Mouse (Mus musculus): ENCODE measurements around the gene Gucy2c. TPM values are rescaled to one million over a fixed set of nuclear protein-coding genes. Genes with fewer than 3 reads are reported as not detected.

Gucy2c gene
- total and polyA plus RNA-seq, 2 experiments from 2014 or later = not detected

DNA sequence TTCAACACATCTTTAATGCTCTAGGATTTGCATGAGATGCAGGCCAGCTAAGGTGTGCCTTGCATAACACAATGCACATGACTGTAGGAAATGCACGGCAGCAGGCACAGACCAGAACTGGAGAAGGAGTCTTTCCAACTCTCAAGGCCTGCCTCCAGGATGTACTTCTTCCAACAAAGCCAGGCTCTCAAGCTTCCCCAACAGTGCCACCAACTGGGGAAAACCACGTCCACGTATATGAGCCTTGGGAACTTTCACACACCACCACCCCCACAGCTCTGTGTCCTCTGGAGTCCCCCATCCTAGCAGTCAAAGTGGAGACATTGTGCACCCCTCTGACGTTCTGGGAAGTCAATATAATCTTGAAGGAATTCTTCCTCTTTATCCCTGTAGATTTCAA, 31.6 kb upstream of the Gucy2c start:
- H3K27ac ChIP-seq (ENCODE audit: low read depth) = no peak overlapping the region
- H3K9ac ChIP-seq (replicated peaks; ENCODE audit: low read depth, low read length) = no peak overlapping the region
- no peaks in the 10 kb centered on the region for H3K9me3 ChIP-seq (replicated peaks; ENCODE audit: control insufficient read depth, low read length)
- ATAC-seq (ENCODE audit: insufficient read depth, low read depth) (no peak), DNase-seq (ENCODE audit: low spot score) (no peak)
- 23% methylated on average over 4 of the region's 4 CpGs for WGBS
- TF ChIP-seq CTCF (IDR thresholded peaks at IDR 0.05; ENCODE audit: low read depth) = no peak; the same call in 1 of the 2 replicates
- TF ChIP-seq EP300 (IDR thresholded peaks at IDR 0.05; ENCODE audit: low read depth) = no peak
- H3K4me2 ChIP-seq (ENCODE audit: low read depth, low read length) = no peak overlapping the region
- no peaks in the 10 kb centered on the region for H3K27me3 ChIP-seq (ENCODE audit: control insufficient read depth, insufficient read depth, low read length)
- no peak overlapping the region for H3K4me3 ChIP-seq (ENCODE audit: low read depth, low read length)
- peaks cover 58% of the 10 kb centered on the region for H3K36me3 ChIP-seq (replicated peaks; ENCODE audit: control insufficient read depth, insufficient read depth, low read length)
- peaks cover 7% of the 10 kb centered on the region for H3K4me1 ChIP-seq (ENCODE audit: control insufficient read depth, insufficient read depth)

DNA sequence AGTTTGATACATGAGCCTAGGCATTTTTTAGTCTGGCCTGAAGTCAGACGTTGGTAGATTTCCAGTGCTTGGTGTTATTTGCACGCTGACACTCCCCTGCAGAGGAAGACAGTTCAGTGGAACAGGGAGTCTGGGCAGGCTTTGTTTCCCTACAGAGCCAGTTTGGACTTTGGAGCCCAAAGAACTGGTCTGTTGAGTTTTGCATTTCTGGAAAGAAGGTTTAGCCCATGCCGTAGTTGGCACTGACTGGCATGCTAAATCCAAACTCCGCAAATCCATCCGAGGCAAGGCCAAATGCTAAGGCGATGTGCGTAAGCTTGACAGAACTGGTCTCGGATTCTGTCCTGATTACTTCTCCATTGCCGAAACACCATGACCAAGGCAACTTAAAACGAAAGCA, 29.6 kb upstream of the Gucy2c start:
- WGBS = 86% methylated on average over 10 of the region's 10 CpGs
- no peak overlapping the region for H3K4me3 ChIP-seq (ENCODE audit: low read depth, low read length)

DNA sequence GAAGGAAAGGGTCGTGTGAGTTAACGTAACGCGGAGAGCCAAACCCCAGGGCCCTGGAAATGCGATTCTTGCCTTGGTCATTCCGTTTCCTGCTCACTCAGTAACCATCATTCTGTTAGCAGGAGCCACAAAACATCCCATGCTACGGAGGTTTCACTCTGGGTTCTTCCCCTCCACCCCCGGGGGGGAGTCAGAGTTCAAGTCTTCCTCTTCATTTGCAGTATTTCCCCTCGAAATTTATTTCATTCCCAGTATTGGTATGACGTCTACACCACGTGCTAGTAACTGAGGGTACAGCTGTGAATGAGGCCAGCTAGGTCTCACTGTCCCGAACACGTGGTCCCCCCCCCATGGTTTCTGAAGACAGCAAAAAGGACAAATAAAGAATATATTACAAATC, 28.1 kb upstream of the Gucy2c start:
- Histone ChIP-seq H3K4me2 (ENCODE audit: low read depth, low read length) (peak overlapping the region; percentile 91), H3K4me1 (ENCODE audit: control insufficient read depth, insufficient read depth) (peaks cover 13% of the 10 kb centered on the region), H3K27ac (ENCODE audit: low read depth) (no peak overlapping the region), H3K27me3 (ENCODE audit: control insufficient read depth, insufficient read depth, low read length) (no peaks in the 10 kb centered on the region), H3K36me3 (replicated peaks; ENCODE audit: control insufficient read depth, insufficient read depth, low read length) (peaks cover 27% of the 10 kb centered on the region), H3K9me3 (replicated peaks; ENCODE audit: control insufficient read depth, low read length) (no peaks in the 10 kb centered on the region), H3K9ac (replicated peaks; ENCODE audit: low read depth, low read length) (0 out of 2 replicates have a peak overlapping the region, but pooled peaks have one; percentile 72), H3K4me3 (ENCODE audit: low read depth, low read length) (peak overlapping the region; percentile 90)
- 65% methylated on average over 13 of the region's 13 CpGs for WGBS
- no peak for DNase-seq (ENCODE audit: low spot score)
- no peak for TF ChIP-seq CTCF (IDR thresholded peaks at IDR 0.05; ENCODE audit: low read depth)
- no peak for TF ChIP-seq EP300 (IDR thresholded peaks at IDR 0.05; ENCODE audit: low read depth)
- ATAC-seq (ENCODE audit: insufficient read depth, low read depth) = no peak

More for the DNA sequence above, 29.6 kb upstream of the Gucy2c start:
- Histone ChIP-seq H3K4me2 (ENCODE audit: low read depth, low read length) (no peak overlapping the region), H3K9me3 (replicated peaks; ENCODE audit: control insufficient read depth, low read length) (no peaks in the 10 kb centered on the region), H3K36me3 (replicated peaks; ENCODE audit: control insufficient read depth, insufficient read depth, low read length) (peaks cover 39% of the 10 kb centered on the region), H3K27ac (ENCODE audit: low read depth) (no peak overlapping the region), H3K9ac (replicated peaks; ENCODE audit: low read depth, low read length) (no peak overlapping the region), H3K27me3 (ENCODE audit: control insufficient read depth, insufficient read depth, low read length) (no peaks in the 10 kb centered on the region), H3K4me1 (ENCODE audit: control insufficient read depth, insufficient read depth) (peaks cover 13% of the 10 kb centered on the region)
- no peak for ATAC-seq (ENCODE audit: insufficient read depth, low read depth)
- no peak for TF ChIP-seq EP300 (IDR thresholded peaks at IDR 0.05; ENCODE audit: low read depth)
- no peak for TF ChIP-seq CTCF (IDR thresholded peaks at IDR 0.05; ENCODE audit: low read depth)
- DNase-seq (ENCODE audit: low spot score) = no peak

DNA sequence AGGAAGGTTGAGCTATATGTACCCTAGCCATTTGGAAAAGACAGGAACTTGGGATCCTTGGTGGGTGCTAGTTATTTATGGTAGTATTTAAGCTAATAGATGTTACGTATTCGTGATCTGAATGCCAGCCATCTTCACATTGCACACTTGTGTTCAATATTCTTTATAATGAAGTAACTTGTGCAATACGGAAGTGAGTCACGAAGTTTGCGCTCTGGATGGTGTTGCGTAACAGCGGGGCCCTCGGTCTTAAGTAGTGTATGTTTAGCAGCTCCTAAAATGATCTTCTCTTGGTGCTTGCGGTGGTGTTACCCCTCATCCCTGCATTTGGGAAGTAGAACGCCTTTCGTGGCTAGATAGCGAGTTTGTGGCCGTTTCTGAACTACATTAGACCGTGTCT, 27.5 kb upstream of the Gucy2c start:
- Histone ChIP-seq H3K4me1 (ENCODE audit: control insufficient read depth, insufficient read depth) (peaks cover 13% of the 10 kb centered on the region), H3K36me3 (replicated peaks; ENCODE audit: control insufficient read depth, insufficient read depth, low read length) (peaks cover 21% of the 10 kb centered on the region), H3K4me2 (ENCODE audit: low read depth, low read length) (peak overlapping the region; percentile 91), H3K4me3 (ENCODE audit: low read depth, low read length) (peak overlapping the region; percentile 90), H3K27ac (ENCODE audit: low read depth) (peak overlapping the region; percentile 58; the same call in 1 of the 2 replicates), H3K9ac (replicated peaks; ENCODE audit: low read depth, low read length) (peak overlapping the region; percentile 72), H3K27me3 (ENCODE audit: control insufficient read depth, insufficient read depth, low read length) (no peaks in the 10 kb centered on the region), H3K9me3 (replicated peaks; ENCODE audit: control insufficient read depth, low read length) (no peaks in the 10 kb centered on the region)
- peak; percentile 38 for DNase-seq (ENCODE audit: low spot score)
- no peak for ATAC-seq (ENCODE audit: insufficient read depth, low read depth)
- TF ChIP-seq EP300 (IDR thresholded peaks at IDR 0.05; ENCODE audit: low read depth) = no peak
- no peak for TF ChIP-seq CTCF (IDR thresholded peaks at IDR 0.05; ENCODE audit: low read depth)
- 22% methylated on average over 14 of the region's 14 CpGs for WGBS

DNA sequence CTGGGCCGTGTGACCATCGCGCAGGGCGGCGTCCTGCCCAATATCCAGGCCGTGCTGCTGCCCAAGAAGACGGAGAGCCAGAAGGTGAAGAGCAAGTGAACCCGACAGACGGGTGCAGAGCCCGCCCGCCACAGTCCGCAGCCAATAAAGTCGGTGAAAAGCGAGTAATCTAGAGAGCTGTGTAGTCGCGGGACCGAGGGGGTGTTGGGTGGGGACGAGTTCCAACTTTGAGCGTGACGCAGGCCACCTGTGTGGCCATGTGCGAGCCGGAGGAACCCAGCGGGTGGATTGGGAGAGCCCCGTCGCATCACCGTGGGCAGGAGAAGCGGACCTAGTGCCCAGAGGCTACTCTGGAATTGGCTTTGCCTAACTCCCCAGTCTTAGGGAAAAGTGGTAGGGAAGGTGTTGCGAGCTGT, 27.1 kb upstream of the Gucy2c start:
- Histone ChIP-seq H3K9me3 (replicated peaks; ENCODE audit: control insufficient read depth, low read length) (no peaks in the 10 kb centered on the region), H3K9ac (replicated peaks; ENCODE audit: low read depth, low read length) (peak overlapping the region; percentile 72), H3K36me3 (replicated peaks; ENCODE audit: control insufficient read depth, insufficient read depth, low read length) (peaks cover 17% of the 10 kb centered on the region), H3K4me2 (ENCODE audit: low read depth, low read length) (peak overlapping the region; percentile 91), H3K4me3 (ENCODE audit: low read depth, low read length) (peak overlapping the region; percentile 90), H3K4me1 (ENCODE audit: control insufficient read depth, insufficient read depth) (peaks cover 13% of the 10 kb centered on the region), H3K27ac (ENCODE audit: low read depth) (peak overlapping the region; percentile 58), H3K27me3 (ENCODE audit: control insufficient read depth, insufficient read depth, low read length) (no peaks in the 10 kb centered on the region)
- peak; percentile 12; the same call in 1 of the 2 replicates for ATAC-seq (ENCODE audit: insufficient read depth, low read depth)
- TF ChIP-seq CTCF (IDR thresholded peaks at IDR 0.05; ENCODE audit: low read depth) = no peak
- TF ChIP-seq EP300 (IDR thresholded peaks at IDR 0.05; ENCODE audit: low read depth) = no peak
- WGBS = under 1% methylated on average over 28 of the region's 28 CpGs
- no peak for DNase-seq (ENCODE audit: low spot score)

DNA sequence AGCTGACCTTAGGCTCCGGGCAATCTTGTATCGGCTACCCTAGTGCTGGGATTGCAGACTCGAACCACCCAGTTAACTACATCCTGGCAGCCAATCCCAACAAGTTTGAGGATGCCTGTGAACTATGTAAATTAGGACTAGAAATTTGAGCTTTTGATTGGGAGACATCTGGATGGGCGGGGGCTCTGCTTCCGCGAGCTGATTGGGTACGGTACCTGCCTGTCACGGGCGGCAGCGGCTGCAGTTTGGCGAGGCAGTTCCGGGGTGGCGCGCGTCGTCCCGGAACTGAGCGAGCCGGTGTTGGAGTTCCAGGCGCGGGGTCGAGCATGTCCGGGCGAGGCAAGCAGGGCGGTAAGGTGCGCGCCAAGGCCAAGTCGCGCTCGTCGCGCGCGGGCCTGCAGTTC, 26.5 kb upstream of the Gucy2c start, which contains the start of gene H2afj:
Gene H2afj (plus strand): TSS at position 231 of the 404 bp plus-strand sequence.
- peak within 1 kb of the TSS; percentile 72 for H3K9ac ChIP-seq (replicated peaks; ENCODE audit: low read depth, low read length)
- peak; percentile 97 for DNase-seq (ENCODE audit: low spot score)
- peaks cover 15% of the 10 kb centered on the region for H3K4me1 ChIP-seq (ENCODE audit: control insufficient read depth, insufficient read depth)
- H3K9me3 ChIP-seq (replicated peaks; ENCODE audit: control insufficient read depth, low read length) = no peaks in the 10 kb centered on the region
- 0% methylated on average over 34 of the region's 34 CpGs for WGBS
- H3K27ac ChIP-seq (ENCODE audit: low read depth) = peak within 1 kb of the TSS; percentile 60
- TF ChIP-seq CTCF (IDR thresholded peaks at IDR 0.05; ENCODE audit: low read depth) (no peak), EP300 (IDR thresholded peaks at IDR 0.05; ENCODE audit: low read depth) (no peak)
- H3K36me3 ChIP-seq (replicated peaks; ENCODE audit: control insufficient read depth, insufficient read depth, low read length) = peaks cover 11% of the 10 kb centered on the region
- H3K27me3 ChIP-seq (ENCODE audit: control insufficient read depth, insufficient read depth, low read length) = no peaks in the 10 kb centered on the region
- peak within 1 kb of the TSS; percentile 90 for H3K4me3 ChIP-seq (ENCODE audit: low read depth, low read length)
- peak; percentile 85 for ATAC-seq (ENCODE audit: insufficient read depth, low read depth)
- peak within 1 kb of the TSS; percentile 91 for H3K4me2 ChIP-seq (ENCODE audit: low read depth, low read length)

All from heart, postnatal 0 days (tissue).